Mouse (Mus musculus) MN1 (cell line): ENCODE data around the gene Mfsd10.
A peak's percentile ranks its signal among the peaks of the same experiment; 100 is the strongest.
"Not testable (repeated sequence)": the region's sequence is repeated elsewhere in the genome, so short reads cannot be mapped to it uniquely, and the experiment has no call there.

Experiments
- DNase-seq: peaks from one replicate; pipeline ENCODE4 v3.0.0-alpha.2; 2016; ENCODE audit warnings: low spot score

The Mfsd10 gene

GRCm38 (mm10) chr5:34604576-34604975, 32.4 kb downstream of the Mfsd10 start:
- peak; percentile 23 for DNase-seq

- DNase-seq = no peak
These were observed 43.7 kb downstream of the Mfsd10 start for GRCm38 (mm10) chr5:34593202-34593727.

GRCm38 (mm10) chr5:34592666-34593065, 44.3 kb downstream of the Mfsd10 start:
- DNase-seq = no peak

GRCm38 (mm10) chr5:34592224-34592623, 44.8 kb downstream of the Mfsd10 start:
- not testable (repeated sequence) for DNase-seq

GRCm38 (mm10) chr5:34591388-34592004, 45.5 kb downstream of the Mfsd10 start:
- no peak for DNase-seq

- no peak for DNase-seq
These were observed 46.3 kb downstream of the Mfsd10 start for GRCm38 (mm10) chr5:34590702-34591101.

GRCm38 (mm10) chr5:34590059-34590458, 47.0 kb downstream of the Mfsd10 start:
- no peak for DNase-seq

- DNase-seq = no peak
These were observed 49.1 kb downstream of the Mfsd10 start for GRCm38 (mm10) chr5:34587881-34588280.

GRCm38 (mm10) chr5:34585216-34585615, 51.8 kb downstream of the Mfsd10 start:
- DNase-seq = no peak
